Mouse (Mus musculus): ENCODE measurements around the gene Grid1. TPM values are rescaled to one million over a fixed set of nuclear protein-coding genes. Genes with fewer than 3 reads are reported as not detected.

Gene Grid1
- polyA plus RNA-seq, 2 experiments = 0.04 TPM; not detected in 1

DNA sequence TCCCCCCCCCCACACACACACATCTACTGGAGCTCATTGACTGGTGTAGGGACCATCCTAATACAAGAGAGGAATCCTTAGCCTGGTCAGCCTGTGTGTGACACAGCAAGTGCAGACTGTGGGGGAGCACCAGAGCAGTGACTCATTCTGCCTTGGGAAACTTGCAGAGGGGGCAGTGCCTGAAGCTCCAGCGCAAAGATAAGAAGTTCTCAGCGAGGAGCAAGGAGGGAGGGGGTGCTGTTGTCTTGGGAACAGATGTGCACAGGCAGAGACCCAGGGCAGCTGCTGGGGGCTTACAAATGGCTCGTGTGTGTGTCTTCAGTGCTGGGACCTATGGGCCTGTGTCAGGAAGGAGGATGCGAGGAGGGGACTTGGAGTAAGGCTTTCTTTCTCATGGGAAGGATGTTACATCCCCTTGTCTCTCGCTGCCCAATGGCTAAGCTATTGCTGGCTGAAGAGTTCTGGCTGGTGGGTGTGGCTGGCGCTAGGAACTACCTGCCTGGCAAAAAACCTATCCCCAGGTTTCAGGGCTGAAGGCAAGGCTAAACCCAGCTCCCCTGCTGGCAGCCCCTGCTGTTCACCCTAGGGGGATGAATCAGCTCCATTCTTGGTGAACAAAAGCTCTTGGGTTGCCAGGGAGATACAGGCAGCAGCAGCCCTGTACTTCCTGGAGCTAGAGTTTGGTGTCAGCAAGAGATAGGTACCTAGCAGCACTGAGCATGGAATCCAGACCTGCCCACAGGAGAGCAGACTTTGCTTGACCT is 72.0 kb downstream of the Grid1 start:
- Histone ChIP-seq H3K4me2 (ENCODE audit: low read depth) (no peak overlapping the region), H3K36me3 (replicated peaks; ENCODE audit: control insufficient read depth, insufficient read depth, low read depth) (no peaks in the 10 kb centered on the region), H3K27ac (no peak overlapping the region), H3K9ac (replicated peaks) (no peak overlapping the region), H3K4me1 (replicated peaks; ENCODE audit: control insufficient read depth in 2 of 2, insufficient read depth in 2 of 2, low read length in 1 of 2) (no peaks in the 10 kb centered on the region), H3K27me3 (ENCODE audit: control insufficient read depth, insufficient read depth, low read length) (no peaks in the 10 kb centered on the region), H3K4me3 (ENCODE audit: insufficient read depth in 1 of 2, low read depth in 2 of 2, low read length in 2 of 2) (no peak overlapping the region), H3K9me3 (ENCODE audit: control insufficient read depth, low read length) (no peaks in the 10 kb centered on the region)
- 4% methylated on average over 6 of the region's 6 CpGs for WGBS (ENCODE audit: insufficient replicate concordance)
- ATAC-seq (ENCODE audit: insufficient read depth) (no peak), DNase-seq (ENCODE audit: low read depth in 3 of 3, low spot score in 3 of 3) (no peak)
- TF ChIP-seq EP300 (IDR thresholded peaks at IDR 0.05; ENCODE audit: low read depth) = no peak

- 8% methylated on average over 33 of the region's 33 CpGs for WGBS (ENCODE audit: insufficient replicate concordance)
- Histone ChIP-seq H3K27me3 (ENCODE audit: control insufficient read depth, insufficient read depth, low read length) (no peaks in the 10 kb centered on the region), H3K4me3 (ENCODE audit: insufficient read depth in 1 of 2, low read depth in 2 of 2, low read length in 2 of 2) (no peak overlapping the region), H3K36me3 (replicated peaks; ENCODE audit: control insufficient read depth, insufficient read depth, low read depth) (no peaks in the 10 kb centered on the region), H3K27ac (no peak overlapping the region), H3K4me1 (replicated peaks; ENCODE audit: control insufficient read depth in 2 of 2, insufficient read depth in 2 of 2, low read length in 1 of 2) (no peaks in the 10 kb centered on the region), H3K9me3 (ENCODE audit: control insufficient read depth, low read length) (no peaks in the 10 kb centered on the region), H3K4me2 (ENCODE audit: low read depth) (no peak overlapping the region), H3K9ac (replicated peaks) (no peak overlapping the region)
- DNase-seq (ENCODE audit: low read depth in 3 of 3, low spot score in 3 of 3) = no peak
- ATAC-seq (ENCODE audit: insufficient read depth) = no peak
- TF ChIP-seq EP300 (IDR thresholded peaks at IDR 0.05; ENCODE audit: low read depth) (no peak), CTCF (IDR thresholded peaks at IDR 0.05; ENCODE audit: low read depth) (no peak)
Observed at GRCm38 (mm10) chr14:34896253-34896982, 76.5 kb downstream of the Grid1 start.

GRCm38 (mm10) chr14:34903854-34904253 is 83.9 kb downstream of the Grid1 start:
- no peaks in the 10 kb centered on the region for H3K36me3 ChIP-seq (replicated peaks; ENCODE audit: control insufficient read depth, insufficient read depth, low read depth)
- no peaks in the 10 kb centered on the region for H3K27me3 ChIP-seq (ENCODE audit: control insufficient read depth, insufficient read depth, low read length)
- H3K9me3 ChIP-seq (ENCODE audit: control insufficient read depth, low read length) = no peaks in the 10 kb centered on the region
- ATAC-seq (ENCODE audit: insufficient read depth) = no peak
- no peaks in the 10 kb centered on the region for H3K4me1 ChIP-seq (replicated peaks; ENCODE audit: control insufficient read depth in 2 of 2, insufficient read depth in 2 of 2, low read length in 1 of 2)
- no peak overlapping the region for H3K4me3 ChIP-seq (ENCODE audit: insufficient read depth in 1 of 2, low read depth in 2 of 2, low read length in 2 of 2)
- no peak overlapping the region for H3K4me2 ChIP-seq (ENCODE audit: low read depth)
- DNase-seq (ENCODE audit: low read depth in 3 of 3, low spot score in 3 of 3) = no peak
- 45% methylated on average over 4 of the region's 4 CpGs for WGBS (ENCODE audit: insufficient replicate concordance)
- TF ChIP-seq CTCF (IDR thresholded peaks at IDR 0.05; ENCODE audit: low read depth) = no peak
- TF ChIP-seq EP300 (IDR thresholded peaks at IDR 0.05; ENCODE audit: low read depth) = no peak
- H3K27ac ChIP-seq = no peak overlapping the region
- H3K9ac ChIP-seq (replicated peaks) = no peak overlapping the region

- Histone ChIP-seq H3K4me2 (ENCODE audit: low read depth) (no peak overlapping the region), H3K36me3 (replicated peaks; ENCODE audit: control insufficient read depth, insufficient read depth, low read depth) (no peaks in the 10 kb centered on the region), H3K27ac (no peak overlapping the region), H3K4me1 (replicated peaks; ENCODE audit: control insufficient read depth in 2 of 2, insufficient read depth in 2 of 2, low read length in 1 of 2) (no peaks in the 10 kb centered on the region), H3K27me3 (ENCODE audit: control insufficient read depth, insufficient read depth, low read length) (no peaks in the 10 kb centered on the region), H3K9ac (replicated peaks) (no peak overlapping the region), H3K9me3 (ENCODE audit: control insufficient read depth, low read length) (no peaks in the 10 kb centered on the region), H3K4me3 (ENCODE audit: insufficient read depth in 1 of 2, low read depth in 2 of 2, low read length in 2 of 2) (no peak overlapping the region)
- TF ChIP-seq EP300 (IDR thresholded peaks at IDR 0.05; ENCODE audit: low read depth) (no peak), CTCF (IDR thresholded peaks at IDR 0.05; ENCODE audit: low read depth) (no peak)
- no peak for ATAC-seq (ENCODE audit: insufficient read depth)
- DNase-seq (ENCODE audit: low read depth in 3 of 3, low spot score in 3 of 3) = no peak
- 41% methylated on average over 2 of the region's 2 CpGs for WGBS (ENCODE audit: insufficient replicate concordance)
Observed at GRCm38 (mm10) chr14:34905697-34906096, 85.8 kb downstream of the Grid1 start.

DNA sequence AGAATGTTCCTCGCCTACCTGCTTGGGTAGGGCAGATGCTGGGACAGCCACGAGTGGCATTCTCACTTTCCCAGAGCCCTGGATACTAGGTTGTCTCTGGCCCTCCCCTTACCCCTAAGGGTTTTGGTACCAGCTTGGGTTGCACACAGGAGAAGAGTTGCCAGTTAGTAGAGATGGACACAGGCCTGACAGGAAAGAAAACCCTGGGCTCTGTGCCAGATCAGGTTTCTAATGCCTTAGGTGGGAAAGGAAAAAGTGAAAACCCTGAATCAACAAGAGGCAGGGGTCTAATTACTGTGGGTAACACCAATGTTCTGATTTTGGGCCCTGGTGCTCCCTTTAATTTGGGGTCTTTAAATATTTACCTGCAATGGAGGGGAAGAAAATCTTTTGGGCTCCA is 88.5 kb downstream of the Grid1 start:
- ATAC-seq (ENCODE audit: insufficient read depth) (no peak), DNase-seq (ENCODE audit: low read depth in 3 of 3, low spot score in 3 of 3) (no peak)
- TF ChIP-seq EP300 (IDR thresholded peaks at IDR 0.05; ENCODE audit: low read depth) (no peak), CTCF (IDR thresholded peaks at IDR 0.05; ENCODE audit: low read depth) (no peak)
- no peaks in the 10 kb centered on the region for H3K4me1 ChIP-seq (replicated peaks; ENCODE audit: control insufficient read depth in 2 of 2, insufficient read depth in 2 of 2, low read length in 1 of 2)
- H3K27ac ChIP-seq = no peak overlapping the region
- no peak overlapping the region for H3K4me2 ChIP-seq (ENCODE audit: low read depth)
- H3K4me3 ChIP-seq (ENCODE audit: insufficient read depth in 1 of 2, low read depth in 2 of 2, low read length in 2 of 2) = no peak overlapping the region
- no peaks in the 10 kb centered on the region for H3K36me3 ChIP-seq (replicated peaks; ENCODE audit: control insufficient read depth, insufficient read depth, low read depth)
- WGBS (ENCODE audit: insufficient replicate concordance) = 48% methylated on average over 2 of the region's 2 CpGs
- no peak overlapping the region for H3K9ac ChIP-seq (replicated peaks)
- no peaks in the 10 kb centered on the region for H3K27me3 ChIP-seq (ENCODE audit: control insufficient read depth, insufficient read depth, low read length)
- H3K9me3 ChIP-seq (ENCODE audit: control insufficient read depth, low read length) = no peaks in the 10 kb centered on the region
